18 mouse cellular contexts compared by ENCODE assay signal in the genomic region with DNA sequence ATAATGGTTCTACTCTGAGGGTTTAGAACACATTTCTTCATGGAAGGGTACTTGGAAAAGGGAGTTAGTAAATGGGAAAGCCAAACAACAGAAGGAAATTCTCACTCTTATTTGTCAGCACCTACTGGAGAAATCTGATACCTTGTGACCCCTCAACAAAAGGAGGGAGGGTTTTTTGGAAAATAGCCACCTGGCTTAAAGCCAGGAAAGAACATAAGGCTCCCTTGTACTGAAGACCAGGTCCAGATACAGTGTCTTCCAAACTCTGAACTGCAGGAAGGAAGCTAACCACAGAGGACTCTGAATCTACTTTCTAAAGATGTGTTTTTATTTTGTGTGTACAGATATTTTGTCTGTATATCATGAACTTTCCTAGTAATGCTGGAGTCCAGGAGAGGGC.
DNase-seq lines count a peak whose midpoint lies in the region; ATAC-seq and TF ChIP-seq lines count a peak whose summit lies in the region.
"Had no signal": no experiment of that assay in that cellular context is flagged by ENCODE, and none has a peak within 500 bp of the region (broad histone marks: within the 10 kb centered on the region; RNA-seq: fewer than 3 reads in every experiment).

No protein-coding gene starts in this region.

- no peak overlapping the region for H3K4me2 ChIP-seq in hindbrain, embryonic 12.5 days (replicated peaks)
- no peak overlapping the region for H3K4me2 ChIP-seq in limb, embryonic 12.5 days
- H3K4me2 ChIP-seq in limb, embryonic 13.5 days (replicated peaks) = no peak overlapping the region
- no peak overlapping the region for H3K4me2 ChIP-seq in liver, postnatal 0 days (ENCODE audit: low read depth, low read length)
- H3K4me2 ChIP-seq: forebrain, embryonic 12.5 days; neural tube, embryonic 12.5 days had no signal

- H3K9me3 ChIP-seq in hindbrain, embryonic 12.5 days (replicated peaks) = no peaks in the 10 kb centered on the region
- no peaks in the 10 kb centered on the region for H3K9me3 ChIP-seq in hindbrain, embryonic 10.5 days
- no peaks in the 10 kb centered on the region for H3K9me3 ChIP-seq in limb, embryonic 12.5 days
- H3K9me3 ChIP-seq in limb, embryonic 10.5 days (replicated peaks) = no peaks in the 10 kb centered on the region
- H3K9me3 ChIP-seq in limb, embryonic 13.5 days = no peaks in the 10 kb centered on the region
- H3K9me3 ChIP-seq in liver, postnatal 0 days (ENCODE audit: low read length) = no peaks in the 10 kb centered on the region
- H3K9me3 ChIP-seq: forebrain, embryonic 12.5 days; neural tube, embryonic 12.5 days had no signal

- DNase-seq in cerebellum, postnatal 10 days = peak; percentile 68 to 73
- DNase-seq in cerebellum, adult 18-20 months = no peak
- DNase-seq in hindbrain, embryonic 10.5 days (ENCODE audit: low spot score) = no peak
- no peak for DNase-seq in limb, embryonic 10.5 days (ENCODE audit: low spot score)
- no peak for DNase-seq in liver, postnatal 0 days
- DNase-seq: adrenal gland, postnatal 10 days; cerebellum, postnatal 36 days; gastrocnemius, postnatal 25 days; kidney, adult 18-20 months; liver; thymus, postnatal 36 days had no signal

- H3K4me3 ChIP-seq in hindbrain, embryonic 12.5 days = no peak overlapping the region
- H3K4me3 ChIP-seq in hindbrain, embryonic 10.5 days = no peak overlapping the region
- H3K4me3 ChIP-seq in limb, embryonic 12.5 days (replicated peaks) = no peak overlapping the region
- no peak overlapping the region for H3K4me3 ChIP-seq in limb, embryonic 10.5 days
- no peak overlapping the region for H3K4me3 ChIP-seq in limb, embryonic 13.5 days
- no peak overlapping the region for H3K4me3 ChIP-seq in liver, postnatal 0 days (ENCODE audit: low read depth, low read length)
- H3K4me3 ChIP-seq: forebrain, embryonic 12.5 days; neural tube, embryonic 12.5 days had no signal

- H3K4me1 ChIP-seq in hindbrain, embryonic 12.5 days = peaks cover 6% of the 10 kb centered on the region; the same call in 1 of the 2 replicates
- H3K4me1 ChIP-seq in hindbrain, embryonic 10.5 days (replicated peaks) = no peaks in the 10 kb centered on the region
- H3K4me1 ChIP-seq in limb, embryonic 12.5 days (replicated peaks) = peaks cover 10% of the 10 kb centered on the region; the same call in 1 of the 2 replicates
- peaks cover 7% of the 10 kb centered on the region; the same call in 1 of the 2 replicates for H3K4me1 ChIP-seq in limb, embryonic 10.5 days
- H3K4me1 ChIP-seq in limb, embryonic 13.5 days = peaks cover 8% of the 10 kb centered on the region; the same call in 1 of the 2 replicates
- no peaks in the 10 kb centered on the region for H3K4me1 ChIP-seq in liver, postnatal 0 days (ENCODE audit: insufficient read depth)
- H3K4me1 ChIP-seq: neural tube, embryonic 12.5 days had no signal

- no peaks in the 10 kb centered on the region for H3K27me3 ChIP-seq in hindbrain, embryonic 12.5 days
- no peaks in the 10 kb centered on the region for H3K27me3 ChIP-seq in hindbrain, embryonic 10.5 days (ENCODE audit: insufficient read depth, poor library complexity, severe bottlenecking)
- H3K27me3 ChIP-seq in limb, embryonic 12.5 days = no peaks in the 10 kb centered on the region
- no peaks in the 10 kb centered on the region for H3K27me3 ChIP-seq in limb, embryonic 10.5 days (ENCODE audit: low read depth, poor library complexity, severe bottlenecking)
- H3K27me3 ChIP-seq in limb, embryonic 13.5 days = no peaks in the 10 kb centered on the region
- no peaks in the 10 kb centered on the region for H3K27me3 ChIP-seq in liver, postnatal 0 days (ENCODE audit: insufficient read depth, low read length)
- H3K27me3 ChIP-seq: forebrain, embryonic 12.5 days; neural tube, embryonic 12.5 days had no signal

- TF ChIP-seq EP300 in liver, postnatal 0 days (IDR thresholded peaks at IDR 0.05; ENCODE audit: low read depth) = no peak

- H3K36me3 ChIP-seq in hindbrain, embryonic 12.5 days = 0 out of 2 replicates have a peak, but pooled peaks cover 3% of the 10 kb centered on the region
- peaks cover 18% of the 10 kb centered on the region; the same call in 1 of the 2 replicates for H3K36me3 ChIP-seq in hindbrain, embryonic 10.5 days
- H3K36me3 ChIP-seq in limb, embryonic 12.5 days = no peaks in the 10 kb centered on the region
- H3K36me3 ChIP-seq in limb, embryonic 10.5 days = no peaks in the 10 kb centered on the region
- no peaks in the 10 kb centered on the region for H3K36me3 ChIP-seq in limb, embryonic 13.5 days
- no peaks in the 10 kb centered on the region for H3K36me3 ChIP-seq in liver, postnatal 0 days (replicated peaks; ENCODE audit: insufficient read depth, low read length)

- ATAC-seq in hindbrain, embryonic 12.5 days (ENCODE audit: low FRiP score) = peak; percentile 30
- 0 out of 2 replicates have a peak, but pooled peaks have one; percentile 26 for ATAC-seq in limb, embryonic 12.5 days (ENCODE audit: insufficient number of reproducible peaks, insufficient read depth, low FRiP score, low TSS enrichment, low read depth)
- ATAC-seq in limb, embryonic 13.5 days (ENCODE audit: low FRiP score, low read depth) = peak; percentile 24; the same call in 1 of the 2 replicates
- no peak for ATAC-seq in liver, postnatal 0 days
- ATAC-seq: activated CD4-positive, CD25-positive, alpha-beta regulatory T cell, adult 4 months; CD4-positive, CD25-positive, alpha-beta regulatory T cell, adult 4 months had no signal

- no peak for TF ChIP-seq CTCF in liver, postnatal 0 days (IDR thresholded peaks at IDR 0.05; ENCODE audit: low read depth)

- H3K27ac ChIP-seq in hindbrain, embryonic 12.5 days = no peak overlapping the region
- no peak overlapping the region for H3K27ac ChIP-seq in hindbrain, embryonic 10.5 days
- no peak overlapping the region for H3K27ac ChIP-seq in limb, embryonic 12.5 days
- H3K27ac ChIP-seq in limb, embryonic 10.5 days = no peak overlapping the region
- H3K27ac ChIP-seq in limb, embryonic 13.5 days = no peak overlapping the region
- H3K27ac ChIP-seq in liver, postnatal 0 days (ENCODE audit: low read depth) = no peak overlapping the region
- H3K27ac ChIP-seq: forebrain, embryonic 12.5 days; neural tube, embryonic 12.5 days had no signal

- H3K9ac ChIP-seq in hindbrain, embryonic 12.5 days = no peak overlapping the region
- no peak overlapping the region for H3K9ac ChIP-seq in limb, embryonic 12.5 days (replicated peaks)
- no peak overlapping the region for H3K9ac ChIP-seq in limb, embryonic 13.5 days
- H3K9ac ChIP-seq in liver, postnatal 0 days (replicated peaks) = no peak overlapping the region
- H3K9ac ChIP-seq: forebrain, embryonic 12.5 days; neural tube, embryonic 12.5 days had no signal

Comparison
In these comparisons a context has a peak if more than half of its experiments do, and no peak if none do; other contexts are left out.
1. DNase-seq: peak in cerebellum, postnatal 10 days (2 of 2); none in cerebellum, adult 18-20 months (0 of 2), hindbrain, embryonic 10.5 days (single experiment), limb, embryonic 10.5 days (single experiment) and liver, postnatal 0 days (single experiment).